Mouse (Mus musculus): Measurements from ENCODE around the gene Pdcd6ip.

DNA sequence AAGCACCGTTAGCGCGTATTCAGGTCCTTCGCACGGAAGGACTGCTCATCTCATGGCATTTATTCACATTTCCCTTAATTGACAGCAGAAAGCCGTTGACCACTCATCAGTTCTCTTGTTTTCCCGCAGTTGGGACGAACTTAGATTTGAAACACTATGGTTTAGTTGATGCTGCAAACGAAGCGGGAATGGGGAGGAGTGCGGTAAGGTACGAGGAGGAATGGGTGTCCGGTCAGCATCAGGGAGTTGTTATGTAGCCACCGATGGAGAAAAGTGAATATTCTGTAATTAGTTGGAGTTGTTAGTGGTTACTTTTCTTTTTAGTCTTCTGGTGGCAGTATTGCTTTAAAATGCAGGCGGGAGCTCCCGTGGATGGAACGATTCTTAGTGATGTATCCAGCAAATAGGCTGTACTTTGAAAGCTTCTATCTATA lies 34.3 kb upstream of the Pdcd6ip start:
- no peak for TF ChIP-seq CTCF (IDR thresholded peaks at IDR 0.05; ENCODE audit: insufficient read depth, low read depth, low read length)
- TF ChIP-seq POLR2A (IDR thresholded peaks at IDR 0.05; ENCODE audit: insufficient read depth, low read depth, low read length), result no peak

All from olfactory bulb, adult 2 months (tissue).